Mouse (Mus musculus) right cerebral cortex, postnatal 14 days (tissue): Measurements from ENCODE around the gene Iqgap3.

Experiments
- DNase-seq: peaks from one replicate; pipeline ENCODE4 v3.0.0; 2022

The Iqgap3 gene

GRCm38 (mm10) chr3:88081345-88082223 is at the start of gene Iqgap3:
Gene Iqgap3 (plus strand): TSS chr3:88081971.
- DNase-seq = peak; percentile 93

GRCm38 (mm10) chr3:88033506-88033905 is 48.3 kb upstream of the Iqgap3 start:
- DNase-seq = no peak

- DNase-seq = no peak
Observed at GRCm38 (mm10) chr3:88035561-88036293, 46.0 kb upstream of the Iqgap3 start.

DNA sequence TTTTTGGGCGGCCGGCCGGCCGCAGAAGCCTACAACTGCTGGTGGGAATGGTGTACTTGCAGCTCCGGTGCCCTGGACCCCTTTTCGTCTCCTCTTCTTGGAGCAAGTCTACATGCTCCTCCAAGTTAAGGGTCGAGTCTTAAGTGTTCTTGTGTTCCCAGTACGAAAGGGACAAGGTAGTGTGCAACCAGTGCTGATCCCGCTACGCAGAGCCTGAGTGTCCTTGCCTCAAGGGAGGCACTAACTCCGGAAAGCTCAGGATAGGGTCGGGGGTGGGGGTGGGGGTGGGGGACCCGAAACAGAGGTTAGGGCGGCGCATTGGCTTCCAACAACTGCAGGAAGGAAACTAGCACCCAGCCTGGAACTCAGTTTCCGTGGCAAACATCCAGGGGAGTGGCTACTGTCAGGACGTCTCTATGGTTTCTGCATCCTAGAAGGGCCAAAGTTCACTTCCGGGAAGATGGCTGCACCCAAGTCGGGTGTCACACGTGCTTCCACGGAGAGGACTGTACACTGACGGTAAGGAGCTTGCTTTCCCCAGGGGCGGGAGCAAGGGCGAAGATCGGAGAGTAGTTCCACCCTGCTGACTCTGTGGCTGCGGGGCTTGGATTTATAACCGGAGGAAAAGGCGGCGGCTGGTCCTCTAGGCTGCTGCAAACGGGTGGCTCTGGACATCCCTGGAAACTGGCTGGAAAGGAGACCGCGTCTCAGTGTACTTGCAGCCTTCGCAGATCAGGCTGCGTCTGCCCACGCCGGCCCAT is 38.9 kb upstream of the Iqgap3 start, which contains the start of gene Gpatch4:
Gene Gpatch4 (plus strand): TSS at position 448 of the 761 bp plus-strand sequence.
- DNase-seq = peak; percentile 80

- DNase-seq = no peak
Observed at GRCm38 (mm10) chr3:88049532-88049931, 32.2 kb upstream of the Iqgap3 start.

DNA sequence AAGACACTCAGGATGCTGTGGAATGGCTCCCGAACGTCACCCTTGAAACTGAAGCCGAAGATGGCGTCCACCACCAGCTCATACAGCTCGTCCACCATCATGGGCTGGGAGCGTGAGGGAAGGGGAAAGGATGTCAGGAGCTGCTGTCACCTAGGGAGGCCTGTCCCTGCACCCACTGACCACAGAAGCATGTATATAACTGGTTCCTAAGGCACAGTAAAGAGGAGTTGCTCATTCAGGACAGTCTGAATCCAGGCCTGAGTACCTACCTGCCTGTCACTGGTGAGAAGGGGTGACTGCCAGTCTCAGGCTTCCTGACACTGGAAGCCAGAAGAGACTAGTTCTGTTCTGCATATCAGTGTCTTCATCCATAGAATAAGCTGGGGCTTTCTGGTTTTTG is 24.7 kb upstream of the Iqgap3 start:
- DNase-seq = no peak

- peak; percentile 81 for DNase-seq
Observed at GRCm38 (mm10) chr3:88057902-88058696, 23.7 kb upstream of the Iqgap3 start, which contains the start of gene Naxe. Gene Naxe (minus strand): TSS chr3:88058495.

DNA sequence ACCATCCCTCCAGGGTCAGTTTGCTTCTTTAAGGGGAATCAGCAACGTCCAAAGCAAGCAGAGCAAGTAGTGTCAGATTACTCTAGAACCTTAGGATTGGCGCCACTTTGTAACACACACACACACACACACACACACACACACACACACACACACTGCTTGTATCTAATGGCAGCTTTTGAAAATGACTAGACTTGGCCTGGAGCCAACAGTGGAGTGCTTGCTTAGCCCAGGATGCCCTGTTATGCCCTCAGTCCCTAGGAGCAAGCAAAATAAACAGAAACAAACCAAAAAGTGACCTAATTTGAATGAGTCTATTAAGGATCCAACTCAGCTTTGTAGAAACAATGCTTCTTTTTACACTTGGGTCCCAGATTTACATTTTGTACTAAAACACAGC is 13.4 kb upstream of the Iqgap3 start:
- DNase-seq = no peak

- DNase-seq = peak; percentile 80
Observed at GRCm38 (mm10) chr3:88071783-88072182, 10.0 kb upstream of the Iqgap3 start.

- DNase-seq = no peak
Observed at GRCm38 (mm10) chr3:88073631-88074030, 8.1 kb upstream of the Iqgap3 start.

DNA sequence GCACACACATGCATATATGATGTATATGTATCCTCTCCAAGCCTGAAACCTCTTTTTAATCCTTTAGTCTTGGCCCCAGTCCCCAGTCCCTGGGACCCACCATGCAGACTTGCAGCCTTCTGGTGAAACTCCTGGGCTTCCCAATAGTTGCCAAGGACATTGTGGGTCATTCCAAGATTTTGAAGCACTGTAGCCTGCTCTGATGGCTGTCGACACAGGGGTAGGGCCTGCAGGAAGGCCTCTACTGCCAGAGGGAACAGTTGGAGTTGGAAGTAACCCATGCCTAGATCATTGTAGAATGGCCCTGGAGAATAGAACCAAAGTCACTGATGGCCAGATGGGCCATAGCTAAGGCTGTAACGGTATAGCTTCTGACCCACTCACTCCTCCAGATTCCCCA is 7.4 kb upstream of the Iqgap3 start:
- DNase-seq = no peak

DNA sequence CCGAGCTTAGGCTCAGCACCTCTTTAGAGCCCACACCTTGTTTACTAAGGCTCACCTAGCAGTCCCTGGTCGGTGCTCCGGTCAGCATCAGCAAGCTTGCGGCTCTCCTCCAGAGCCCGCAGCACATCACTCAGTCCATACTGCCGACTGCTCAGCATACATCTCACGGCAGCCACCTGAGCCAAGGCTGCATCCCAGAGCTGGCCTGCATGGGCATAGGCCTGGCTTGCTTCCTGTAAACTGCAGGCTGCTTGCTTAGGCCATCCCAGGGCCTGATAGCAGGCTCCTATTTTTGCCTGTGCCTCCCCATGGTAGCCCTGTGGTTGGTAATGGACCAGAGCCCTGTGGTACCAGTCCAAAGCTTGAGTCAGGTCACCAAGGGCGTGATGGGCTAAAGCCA is 7.0 kb upstream of the Iqgap3 start:
- no peak for DNase-seq

DNA sequence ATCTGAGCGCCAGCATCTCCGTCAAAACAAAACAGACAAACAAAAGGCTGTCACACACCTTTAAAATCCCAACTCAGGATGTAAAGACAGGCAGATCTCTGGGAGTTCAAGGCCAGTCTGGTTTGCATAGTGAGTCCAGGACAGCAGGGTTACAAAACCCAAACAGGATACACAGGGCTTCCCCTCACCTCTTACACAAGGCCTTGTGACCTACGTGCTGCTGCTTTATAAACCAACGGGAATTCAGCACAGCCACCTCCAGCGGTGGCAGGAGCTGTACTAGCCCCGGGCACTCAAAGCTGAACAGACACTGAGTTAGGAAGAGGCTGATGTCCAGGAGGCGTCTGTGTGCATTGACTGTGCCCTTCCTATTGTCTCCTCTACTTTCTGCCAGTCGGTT is 4.3 kb upstream of the Iqgap3 start:
- DNase-seq = no peak

DNA sequence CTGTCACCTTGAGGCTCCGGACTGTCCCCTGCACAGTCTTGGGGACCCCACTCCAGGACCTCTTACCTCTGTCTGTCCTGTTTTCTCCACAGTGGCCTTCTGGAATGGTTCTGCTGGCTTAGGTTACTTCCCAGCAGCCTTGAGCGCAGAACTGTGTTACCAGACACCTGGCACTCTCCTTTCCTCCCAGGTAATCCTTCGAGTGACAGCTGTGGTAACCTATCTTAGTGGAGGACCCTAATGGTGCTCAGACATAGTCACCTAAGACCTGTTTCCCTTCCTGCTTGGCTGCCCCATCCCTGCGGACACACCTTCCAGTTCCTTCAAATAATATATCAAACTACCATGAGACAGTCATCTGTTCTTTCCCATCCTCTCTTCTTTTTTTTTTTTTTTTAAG is 3.6 kb upstream of the Iqgap3 start, which contains the start of gene Ttc24:
Gene Ttc24 (minus strand): TSS at position 101 of the 400 bp plus-strand sequence.
- DNase-seq = no peak

DNA sequence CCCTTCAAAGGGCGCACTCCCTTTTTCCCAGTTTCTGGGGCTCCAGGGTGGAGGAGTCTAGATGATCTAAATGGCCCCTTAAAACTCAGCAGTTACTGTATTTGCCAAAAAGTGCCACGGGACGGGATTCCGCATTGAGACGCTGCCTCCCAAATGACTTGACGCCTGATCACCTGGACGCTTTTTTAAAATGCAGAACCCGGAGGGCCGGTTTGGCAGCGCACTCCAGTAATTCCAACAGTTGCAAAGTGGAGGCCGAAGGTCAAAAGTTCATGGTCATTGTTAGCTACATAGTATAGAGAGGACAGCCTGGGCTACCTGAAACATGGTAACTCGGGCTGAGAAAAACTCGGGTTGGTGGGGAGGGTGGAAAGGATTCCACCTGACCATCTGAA is 450 bp downstream of the Iqgap3 start:
- no peak for DNase-seq

- DNase-seq = no peak
Observed at GRCm38 (mm10) chr3:88082663-88083062, 892 bp downstream of the Iqgap3 start.

GRCm38 (mm10) chr3:88084001-88084400 is 2.2 kb downstream of the Iqgap3 start:
- DNase-seq = no peak

GRCm38 (mm10) chr3:88085459-88085858 is 3.7 kb downstream of the Iqgap3 start:
- DNase-seq = no peak

DNA sequence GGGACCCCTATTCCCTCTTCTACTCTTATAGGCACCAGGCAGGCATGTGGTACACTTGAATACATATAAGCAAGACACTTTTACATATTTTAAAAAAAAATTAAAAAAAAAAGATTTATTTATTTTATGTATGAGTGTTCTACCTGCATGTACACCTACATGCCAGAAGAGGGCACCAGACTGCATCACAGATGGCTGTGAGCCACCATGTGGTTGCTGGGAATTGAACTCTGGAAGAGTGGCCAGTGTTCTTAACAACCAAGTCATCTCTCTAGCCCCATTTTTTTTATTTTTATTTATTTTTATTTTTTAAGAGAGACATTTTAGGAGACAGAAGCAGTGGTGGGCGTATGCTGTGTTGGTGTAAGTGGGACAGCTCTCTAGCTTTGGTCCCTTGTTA is 5.9 kb downstream of the Iqgap3 start:
- DNase-seq = no peak

GRCm38 (mm10) chr3:88090106-88090505 is 8.3 kb downstream of the Iqgap3 start:
- no peak for DNase-seq

- no peak for DNase-seq
Observed at GRCm38 (mm10) chr3:88090616-88091015, 8.8 kb downstream of the Iqgap3 start.

DNA sequence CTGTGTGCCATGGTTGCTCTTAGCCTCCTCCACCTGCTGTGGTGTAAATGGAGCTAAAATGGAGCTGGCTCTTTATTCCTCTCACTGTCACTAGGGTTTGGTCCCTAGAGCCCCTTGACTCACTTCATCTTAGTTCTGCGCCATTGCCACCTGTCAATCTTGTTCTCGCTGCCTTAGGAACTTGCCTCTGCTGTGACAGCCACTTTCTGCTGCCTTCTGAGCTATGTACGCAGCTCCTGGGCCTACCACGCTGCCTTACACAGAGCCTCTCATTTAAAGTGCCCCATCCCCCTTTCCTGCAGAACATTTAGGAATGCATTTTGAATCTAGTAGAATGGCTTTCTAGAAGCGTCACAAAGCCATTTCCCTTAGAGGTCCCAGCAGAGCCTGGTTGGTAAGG is 12.4 kb downstream of the Iqgap3 start:
- DNase-seq = no peak
